ENCODE assay signal across 15 mouse cellular contexts in genomic region chr9:48661225-48662023, GRCm38 (mm10). TPM values are rescaled to one million over a fixed set of nuclear protein-coding genes. Genes with fewer than 3 reads are reported as not detected.
A peak's percentile ranks its signal among the peaks of the same experiment; 100 is the strongest.
DNase-seq lines count a peak whose midpoint lies in the region; ATAC-seq and TF ChIP-seq lines count a peak whose summit lies in the region.
"Had no signal": no experiment of that assay in that cellular context is flagged by ENCODE, and none has a peak within 500 bp of the region (broad histone marks: within the 10 kb centered on the region; RNA-seq: fewer than 3 reads in every experiment).

No protein-coding gene starts in this region.

- H3K9ac ChIP-seq in hindbrain, embryonic 11.5 days (ENCODE audit: low read depth, low read length) = no peak overlapping the region
- H3K9ac ChIP-seq in hindbrain, postnatal 0 days (replicated peaks; ENCODE audit: low read length) = no peak overlapping the region
- no peak overlapping the region for H3K9ac ChIP-seq in hindbrain, embryonic 14.5 days
- H3K9ac ChIP-seq in midbrain, embryonic 13.5 days (replicated peaks) = no peak overlapping the region
- no peak overlapping the region for H3K9ac ChIP-seq in stomach, postnatal 0 days (ENCODE audit: low read length)
- H3K9ac ChIP-seq: liver, embryonic 13.5 days had no signal

- DNase-seq in hindbrain, embryonic 11.5 days (ENCODE audit: low spot score) = no peak
- DNase-seq in hindbrain, postnatal 0 days (ENCODE audit: low spot score) = no peak
- DNase-seq in hindbrain, embryonic 14.5 days (ENCODE audit: low spot score) = no peak
- DNase-seq in stomach, postnatal 0 days (ENCODE audit: low spot score) = no peak
- DNase-seq in kidney, postnatal 10 days = no peak
- DNase-seq in thymus, adult 2 months = no peak
- DNase-seq: adrenal gland, postnatal 36 days; cerebellum, postnatal 25 days; gastrocnemius, postnatal 10 days; kidney, postnatal 14 days; liver, embryonic 13.5 days had no signal

- no peaks in the 10 kb centered on the region for H3K27me3 ChIP-seq in hindbrain, embryonic 11.5 days (ENCODE audit: control insufficient read depth, insufficient read depth, low read length)
- peaks cover 1% of the 10 kb centered on the region; the same call in 1 of the 2 replicates for H3K27me3 ChIP-seq in hindbrain, postnatal 0 days (ENCODE audit: insufficient read depth, low read length)
- H3K27me3 ChIP-seq in hindbrain, embryonic 14.5 days (ENCODE audit: control insufficient read depth, insufficient read depth, low read length) = no peaks in the 10 kb centered on the region
- 0 out of 2 replicates have a peak, but pooled peaks cover 2% of the 10 kb centered on the region for H3K27me3 ChIP-seq in midbrain, embryonic 13.5 days
- no peaks in the 10 kb centered on the region for H3K27me3 ChIP-seq in stomach, postnatal 0 days (ENCODE audit: control insufficient read depth, insufficient read depth, low read length)
- no peaks in the 10 kb centered on the region for H3K27me3 ChIP-seq in thymus, adult 2 months (ENCODE audit: control insufficient read depth, insufficient read depth, low read length)

- 62% methylated on average over 9 of the region's 9 CpGs for WGBS in hindbrain, embryonic 11.5 days
- 60% methylated on average over 9 of the region's 9 CpGs for WGBS in hindbrain, postnatal 0 days
- 45% methylated on average over 9 of the region's 9 CpGs for WGBS in hindbrain, embryonic 14.5 days
- 53% methylated on average over 9 of the region's 9 CpGs for WGBS in midbrain, embryonic 13.5 days
- 84% methylated on average over 9 of the region's 9 CpGs for WGBS in olfactory bulb, adult 2 months
- WGBS in stomach, postnatal 0 days = 72% methylated on average over 9 of the region's 9 CpGs
- 52% methylated on average over 9 of the region's 9 CpGs for WGBS in thymus, adult 2 months

- ATAC-seq in hindbrain, embryonic 11.5 days (ENCODE audit: low FRiP score) = 0 out of 2 replicates have a peak, but pooled peaks have one; percentile 6
- no peak for ATAC-seq in hindbrain, postnatal 0 days
- no peak for ATAC-seq in hindbrain, embryonic 14.5 days (ENCODE audit: low FRiP score)
- peak; percentile 52; the same call in 1 of the 2 replicates for ATAC-seq in midbrain, embryonic 13.5 days
- no peak for ATAC-seq in stomach, postnatal 0 days (ENCODE audit: low FRiP score, low TSS enrichment)
- ATAC-seq: intestine, postnatal 0 days had no signal

- peaks cover 14% of the 10 kb centered on the region for H3K4me1 ChIP-seq in hindbrain, embryonic 11.5 days (replicated peaks; ENCODE audit: control insufficient read depth, insufficient read depth, low read length)
- peaks cover 15% of the 10 kb centered on the region for H3K4me1 ChIP-seq in hindbrain, postnatal 0 days (ENCODE audit: insufficient read depth, low read length)
- peaks cover 26% of the 10 kb centered on the region for H3K4me1 ChIP-seq in hindbrain, embryonic 14.5 days (replicated peaks; ENCODE audit: control insufficient read depth, insufficient read depth, low read length)
- peaks cover 38% of the 10 kb centered on the region for H3K4me1 ChIP-seq in midbrain, embryonic 13.5 days (replicated peaks)
- H3K4me1 ChIP-seq in olfactory bulb, adult 2 months (ENCODE audit: control insufficient read depth, insufficient read depth, low read length) = peaks cover 18% of the 10 kb centered on the region
- H3K4me1 ChIP-seq in stomach, postnatal 0 days (replicated peaks; ENCODE audit: control insufficient read depth, insufficient read depth) = no peaks in the 10 kb centered on the region; the same call in 1 of the 2 replicates
- H3K4me1 ChIP-seq in thymus, adult 2 months (replicated peaks; ENCODE audit: control insufficient read depth, insufficient read depth, low read length) = no peaks in the 10 kb centered on the region; the same call in 1 of the 2 replicates
- H3K4me1 ChIP-seq: liver, embryonic 13.5 days had no signal

- peak overlapping the region; percentile 81; the same call in 1 of the 2 replicates for H3K27ac ChIP-seq in hindbrain, embryonic 11.5 days (ENCODE audit: low read depth, low read length)
- no peak overlapping the region for H3K27ac ChIP-seq in hindbrain, postnatal 0 days
- H3K27ac ChIP-seq in hindbrain, embryonic 14.5 days = peak overlapping the region; percentile 48; the same call in 1 of the 2 replicates
- peak overlapping the region; percentile 63 for H3K27ac ChIP-seq in midbrain, embryonic 13.5 days
- H3K27ac ChIP-seq in olfactory bulb, adult 2 months (ENCODE audit: insufficient read depth, low read depth, low read length) = 0 out of 2 replicates have a peak overlapping the region, but pooled peaks have one; percentile 5
- no peak overlapping the region for H3K27ac ChIP-seq in stomach, postnatal 0 days (replicated peaks)
- H3K27ac ChIP-seq in thymus, adult 2 months (ENCODE audit: control insufficient read depth, insufficient read depth, low read length) = no peak overlapping the region
- H3K27ac ChIP-seq: liver, embryonic 13.5 days had no signal

- no peak for TF ChIP-seq POLR2A in olfactory bulb, adult 2 months (IDR thresholded peaks at IDR 0.05; ENCODE audit: insufficient read depth, low read depth, low read length)
- TF ChIP-seq POLR2A in thymus, adult 2 months (IDR thresholded peaks at IDR 0.05; ENCODE audit: control insufficient read depth, extremely low read depth, insufficient read depth, low read length, poor library complexity) = no peak

- H3K4me2 ChIP-seq in hindbrain, embryonic 11.5 days (replicated peaks; ENCODE audit: low read depth, low read length) = no peak overlapping the region
- H3K4me2 ChIP-seq in hindbrain, postnatal 0 days (ENCODE audit: low read depth, low read length) = no peak overlapping the region
- no peak overlapping the region for H3K4me2 ChIP-seq in hindbrain, embryonic 14.5 days (replicated peaks)
- no peak overlapping the region for H3K4me2 ChIP-seq in midbrain, embryonic 13.5 days (replicated peaks)
- H3K4me2 ChIP-seq in stomach, postnatal 0 days (replicated peaks; ENCODE audit: low read depth) = no peak overlapping the region
- H3K4me2 ChIP-seq: heart, embryonic 11.5 days; liver, embryonic 13.5 days had no signal

- H3K4me3 ChIP-seq in hindbrain, embryonic 11.5 days (ENCODE audit: low read depth, low read length) = no peak overlapping the region
- no peak overlapping the region for H3K4me3 ChIP-seq in hindbrain, postnatal 0 days (ENCODE audit: low read length)
- H3K4me3 ChIP-seq in hindbrain, embryonic 14.5 days (replicated peaks; ENCODE audit: low read length) = no peak overlapping the region
- no peak overlapping the region for H3K4me3 ChIP-seq in midbrain, embryonic 13.5 days (replicated peaks)
- no peak overlapping the region for H3K4me3 ChIP-seq in olfactory bulb, adult 2 months (ENCODE audit: insufficient read depth, low read depth, low read length)
- H3K4me3 ChIP-seq in stomach, postnatal 0 days (ENCODE audit: low read depth, low read length) = no peak overlapping the region
- no peak overlapping the region for H3K4me3 ChIP-seq in thymus, adult 2 months (ENCODE audit: control insufficient read depth, insufficient read depth, low read length)
- H3K4me3 ChIP-seq: liver, embryonic 13.5 days had no signal

- H3K36me3 ChIP-seq in hindbrain, embryonic 11.5 days (ENCODE audit: control insufficient read depth, insufficient read depth, low read length) = no peaks in the 10 kb centered on the region
- H3K36me3 ChIP-seq in hindbrain, postnatal 0 days (ENCODE audit: insufficient read depth, low read length) = no peaks in the 10 kb centered on the region
- H3K36me3 ChIP-seq in hindbrain, embryonic 14.5 days (replicated peaks; ENCODE audit: control insufficient read depth, insufficient read depth) = no peaks in the 10 kb centered on the region
- no peaks in the 10 kb centered on the region for H3K36me3 ChIP-seq in midbrain, embryonic 13.5 days
- 0 out of 2 replicates have a peak, but pooled peaks cover 3% of the 10 kb centered on the region for H3K36me3 ChIP-seq in stomach, postnatal 0 days (ENCODE audit: control insufficient read depth, insufficient read depth, low read length)
- H3K36me3 ChIP-seq in thymus, adult 2 months (ENCODE audit: control insufficient read depth, insufficient read depth, low read length) = no peaks in the 10 kb centered on the region
- H3K36me3 ChIP-seq: liver, embryonic 13.5 days had no signal

- no peak for TF ChIP-seq EP300 in stomach, postnatal 0 days (optimal IDR thresholded peaks at IDR 0.05)

- H3K9me3 ChIP-seq in hindbrain, embryonic 11.5 days (ENCODE audit: control insufficient read depth, low read length) = no peaks in the 10 kb centered on the region
- no peaks in the 10 kb centered on the region for H3K9me3 ChIP-seq in hindbrain, postnatal 0 days (ENCODE audit: low read length)
- no peaks in the 10 kb centered on the region for H3K9me3 ChIP-seq in hindbrain, embryonic 14.5 days (ENCODE audit: control insufficient read depth, low read length)
- H3K9me3 ChIP-seq in midbrain, embryonic 13.5 days = no peaks in the 10 kb centered on the region
- H3K9me3 ChIP-seq in stomach, postnatal 0 days (ENCODE audit: control insufficient read depth, low read length) = no peaks in the 10 kb centered on the region

- no peak for TF ChIP-seq CTCF in hindbrain, postnatal 0 days (IDR thresholded peaks at IDR 0.05; ENCODE audit: low read depth)
- no peak for TF ChIP-seq CTCF in olfactory bulb, adult 2 months (IDR thresholded peaks at IDR 0.05; ENCODE audit: insufficient read depth, low read depth, low read length)
- no peak for TF ChIP-seq CTCF in stomach, postnatal 0 days (IDR thresholded peaks at IDR 0.05; ENCODE audit: low read depth)
- no peak for TF ChIP-seq CTCF in thymus, adult 2 months (IDR thresholded peaks at IDR 0.05; ENCODE audit: borderline replicate concordance, control insufficient read depth, extremely low read depth, insufficient read depth, low read length, poor library complexity)

RNA-seq across cellular contexts. Expression of gene Nnmt, which starts 56.5 kb away (rescaled TPM):
- polyA plus RNA-seq in hindbrain, embryonic 11.5 days (2014; fragmentation: Nextera tagmentation; extraction: Ambion mirVana) = 0.81 and 1.2 TPM in 2 replicates
- 0.50 TPM in 1 of 2 replicates, not detected in the other for total RNA-seq in hindbrain, postnatal 0 days (2014; rRNA removed)
- polyA plus RNA-seq in hindbrain, postnatal 0 days (2015; fragmentation: Nextera tagmentation; extraction: Ambion mirVana) = 1.7 and 2.2 TPM in 2 replicates
- polyA plus RNA-seq in hindbrain, embryonic 14.5 days (2014; fragmentation: Nextera tagmentation; extraction: Ambion mirVana) = 0.51 and 0.87 TPM in 2 replicates
- polyA plus RNA-seq in midbrain, embryonic 13.5 days (2015; fragmentation: Nextera tagmentation; extraction: Ambion mirVana) = 0.32 and 0.40 TPM in 2 replicates
- not detected in 2 replicates for polyA plus RNA-seq in olfactory bulb, adult 2 months (2012; ENCODE audit: insufficient read depth, insufficient read length, low replicate concordance, missing spikeins)
- 3.3 and 5.3 TPM in 2 replicates for polyA plus RNA-seq in stomach, postnatal 0 days (2015; fragmentation: Nextera tagmentation; extraction: Ambion mirVana)
- polyA plus RNA-seq in thymus, adult 2 months (2012; rRNA removed) = 0.87 and 2.3 TPM in 2 replicates

Comparison
In these comparisons a context has a peak if more than half of its experiments do, and no peak if none do; other contexts are left out.
1. ATAC-seq: peak in hindbrain, embryonic 11.5 days (single experiment) and midbrain, embryonic 13.5 days (single experiment); none in hindbrain, postnatal 0 days (single experiment), hindbrain, embryonic 14.5 days (single experiment) and stomach, postnatal 0 days (single experiment).
2. H3K27ac ChIP-seq: peak in hindbrain, embryonic 11.5 days (single experiment), hindbrain, embryonic 14.5 days (single experiment), midbrain, embryonic 13.5 days (single experiment) and olfactory bulb, adult 2 months (single experiment); none in hindbrain, postnatal 0 days (single experiment), stomach, postnatal 0 days (single experiment) and thymus, adult 2 months (single experiment).